In genomic region chr8:71728240-71728785, GRCm38 (mm10) we compare ENCODE assay signal across 7 mouse cellular contexts. TPM values are rescaled to one million over a fixed set of nuclear protein-coding genes. Genes with fewer than 3 reads are reported as not detected.
DNase-seq lines count a peak whose midpoint lies in the region; ATAC-seq and TF ChIP-seq lines count a peak whose summit lies in the region.

No protein-coding gene starts in this region.

- no peaks in the 10 kb centered on the region for H3K9me3 ChIP-seq in forebrain, embryonic 16.5 days (ENCODE audit: control insufficient read depth, low read length)
- H3K9me3 ChIP-seq in limb, embryonic 13.5 days: no peaks in the 10 kb centered on the region
- no peaks in the 10 kb centered on the region for H3K9me3 ChIP-seq in neural tube, embryonic 11.5 days (ENCODE audit: control insufficient read depth, low read length)

- H3K4me2 ChIP-seq in forebrain, embryonic 16.5 days (ENCODE audit: low read length): peak overlapping the region; percentile 82
- H3K4me2 ChIP-seq in limb, embryonic 13.5 days (replicated peaks): peak overlapping the region; percentile 64
- H3K4me2 ChIP-seq in neural tube, embryonic 11.5 days (ENCODE audit: low read depth): peak overlapping the region; percentile 53

- peak; percentile 37 for ATAC-seq in forebrain, embryonic 16.5 days
- peak; percentile 51; the same call in 1 of the 2 replicates for ATAC-seq in limb, embryonic 13.5 days (ENCODE audit: low FRiP score, low read depth)
- ATAC-seq in neural tube, embryonic 11.5 days (ENCODE audit: insufficient read depth, low FRiP score, low TSS enrichment): peak; percentile 46

- TF ChIP-seq POLR2A in testis, adult 2 months (IDR thresholded peaks at IDR 0.05; ENCODE audit: control insufficient read depth, low read depth, low read length): no peak

- H3K9ac ChIP-seq in forebrain, embryonic 16.5 days (replicated peaks; ENCODE audit: low read depth, low read length): peak overlapping the region; percentile 61
- H3K9ac ChIP-seq in limb, embryonic 13.5 days: no peak overlapping the region
- peak overlapping the region; percentile 12; the same call in 1 of the 2 replicates for H3K9ac ChIP-seq in neural tube, embryonic 11.5 days (ENCODE audit: low read length)

- WGBS in forebrain, embryonic 16.5 days: 8% methylated on average over 19 of the region's 21 CpGs
- WGBS in limb, embryonic 13.5 days: 6% methylated on average over 19 of the region's 21 CpGs
- WGBS in neural tube, embryonic 11.5 days: 5% methylated on average over 20 of the region's 21 CpGs

- H3K4me1 ChIP-seq in testis, adult 2 months (ENCODE audit: control insufficient read depth, insufficient read depth, low read length): peaks cover 12% of the 10 kb centered on the region
- peaks cover 26% of the 10 kb centered on the region for H3K4me1 ChIP-seq in forebrain, embryonic 16.5 days (replicated peaks; ENCODE audit: control insufficient read depth, insufficient read depth, low read length)
- H3K4me1 ChIP-seq in limb, embryonic 13.5 days: peaks cover 15% of the 10 kb centered on the region
- 0 out of 2 replicates have a peak, but pooled peaks cover 3% of the 10 kb centered on the region for H3K4me1 ChIP-seq in neural tube, embryonic 11.5 days (ENCODE audit: control insufficient read depth, insufficient read depth, low read length)

- no peak overlapping the region for H3K27ac ChIP-seq in testis, adult 2 months (ENCODE audit: control insufficient read depth, insufficient read depth, low read depth, low read length)
- peak overlapping the region; percentile 53 for H3K27ac ChIP-seq in forebrain, embryonic 16.5 days (ENCODE audit: low read length)
- H3K27ac ChIP-seq in limb, embryonic 13.5 days: no peak overlapping the region
- H3K27ac ChIP-seq in neural tube, embryonic 11.5 days (ENCODE audit: low read depth, low read length): no peak overlapping the region

- peak overlapping the region; percentile 7 for H3K4me3 ChIP-seq in testis, adult 2 months (ENCODE audit: control insufficient read depth, low read depth, low read length)
- peak overlapping the region; percentile 50 for H3K4me3 ChIP-seq in forebrain, embryonic 16.5 days (replicated peaks; ENCODE audit: low read length)
- H3K4me3 ChIP-seq in limb, embryonic 13.5 days: peak overlapping the region; percentile 34
- peak overlapping the region; percentile 19 for H3K4me3 ChIP-seq in neural tube, embryonic 11.5 days (ENCODE audit: low read depth, low read length)

- no peak for DNase-seq in testis, postnatal 14 days (ENCODE audit: low spot score)
- DNase-seq in cerebellum, adult 9-11 months: peak; percentile 84
- DNase-seq in neural tube, embryonic 11.5 days (ENCODE audit: low spot score): peak; percentile 49
- no peak for DNase-seq in layer of hippocampus, postnatal 25 days (ENCODE audit: extremely low spot score in 1 of 2, low spot score in 1 of 2)

- TF ChIP-seq CTCF in testis, adult 2 months (IDR thresholded peaks at IDR 0.05; ENCODE audit: control insufficient read depth, insufficient read depth, insufficient replicate concordance, low read depth, low read length): no peak

- H3K27me3 ChIP-seq in testis, adult 2 months (ENCODE audit: control insufficient read depth, insufficient read depth, low read length): no peaks in the 10 kb centered on the region
- no peaks in the 10 kb centered on the region for H3K27me3 ChIP-seq in forebrain, embryonic 16.5 days (replicated peaks; ENCODE audit: control insufficient read depth, insufficient read depth, low read length)
- H3K27me3 ChIP-seq in limb, embryonic 13.5 days: peaks cover 68% of the 10 kb centered on the region
- H3K27me3 ChIP-seq in neural tube, embryonic 11.5 days (ENCODE audit: control insufficient read depth, insufficient read depth, low read length): 0 out of 2 replicates have a peak, but pooled peaks cover 3% of the 10 kb centered on the region

- no peaks in the 10 kb centered on the region for H3K36me3 ChIP-seq in testis, adult 2 months (ENCODE audit: control insufficient read depth, insufficient read depth, low read length)
- H3K36me3 ChIP-seq in forebrain, embryonic 16.5 days (ENCODE audit: control insufficient read depth, insufficient read depth): no peaks in the 10 kb centered on the region
- no peaks in the 10 kb centered on the region for H3K36me3 ChIP-seq in limb, embryonic 13.5 days
- no peaks in the 10 kb centered on the region for H3K36me3 ChIP-seq in neural tube, embryonic 11.5 days (ENCODE audit: control insufficient read depth, insufficient read depth, low read length)

RNA-seq across cellular contexts. Expression of gene Fcho1, which starts 2.8 kb away (rescaled TPM):
- 2.2 and 2.9 TPM in 2 replicates for polyA plus RNA-seq in testis, adult 2 months (2012; rRNA removed)
- polyA plus RNA-seq in forebrain, embryonic 16.5 days (2015; fragmentation: Nextera tagmentation; extraction: Ambion mirVana): 72.4 and 100 TPM in 2 replicates
- 4.0 and 4.8 TPM in 2 replicates for polyA plus RNA-seq in limb, embryonic 13.5 days (2015; fragmentation: Nextera tagmentation; extraction: Ambion mirVana)
- polyA plus RNA-seq in neural tube, embryonic 11.5 days (2014; fragmentation: Nextera tagmentation; extraction: Ambion mirVana): 12.3 and 12.4 TPM in 2 replicates
- total RNA-seq in layer of hippocampus, postnatal 25 days (2021): 100 to 1,000 TPM in 1 of 2 experiments, 10 to 100 TPM in 1; 88.0 to 106 TPM

RNA-seq across cellular contexts. Expression of gene B3gnt3, which starts 26.7 kb away (rescaled TPM):
- 0.17 and 0.23 TPM in 2 replicates for polyA plus RNA-seq in testis, adult 2 months (2012; rRNA removed)
- 0.58 and 0.68 TPM in 2 replicates for polyA plus RNA-seq in forebrain, embryonic 16.5 days (2015; fragmentation: Nextera tagmentation; extraction: Ambion mirVana)
- 0.77 and 0.92 TPM in 2 replicates for polyA plus RNA-seq in limb, embryonic 13.5 days (2015; fragmentation: Nextera tagmentation; extraction: Ambion mirVana)
- polyA plus RNA-seq in neural tube, embryonic 11.5 days (2014; fragmentation: Nextera tagmentation; extraction: Ambion mirVana): 0.33 and 0.59 TPM in 2 replicates
- total RNA-seq in layer of hippocampus, postnatal 25 days (2021): under 1 TPM; 0.42 to 0.47 TPM

RNA-seq across cellular contexts. Expression of gene Insl3, which starts 39.3 kb away (rescaled TPM):
- 4,712 and 6,097 TPM in 2 replicates for polyA plus RNA-seq in testis, adult 2 months (2012; rRNA removed)
- not detected in 2 replicates for polyA plus RNA-seq in forebrain, embryonic 16.5 days (2015; fragmentation: Nextera tagmentation; extraction: Ambion mirVana)
- 0.48 and 0.55 TPM in 2 replicates for polyA plus RNA-seq in limb, embryonic 13.5 days (2015; fragmentation: Nextera tagmentation; extraction: Ambion mirVana)
- polyA plus RNA-seq in neural tube, embryonic 11.5 days (2014; fragmentation: Nextera tagmentation; extraction: Ambion mirVana): not detected in 2 replicates
- total RNA-seq in layer of hippocampus, postnatal 25 days (2021): 1 to 10 TPM in 1 of 2 experiments, under 1 TPM in 1; 0.98 to 3.3 TPM

RNA-seq across cellular contexts. Expression of gene Jak3, which starts 52.2 kb away (rescaled TPM):
- 6.6 and 8.4 TPM in 2 replicates for polyA plus RNA-seq in testis, adult 2 months (2012; rRNA removed)
- 3.4 and 4.1 TPM in 2 replicates for polyA plus RNA-seq in forebrain, embryonic 16.5 days (2015; fragmentation: Nextera tagmentation; extraction: Ambion mirVana)
- polyA plus RNA-seq in limb, embryonic 13.5 days (2015; fragmentation: Nextera tagmentation; extraction: Ambion mirVana): 3.4 and 4.2 TPM in 2 replicates
- polyA plus RNA-seq in neural tube, embryonic 11.5 days (2014; fragmentation: Nextera tagmentation; extraction: Ambion mirVana): 1.6 and 2.0 TPM in 2 replicates
- total RNA-seq in layer of hippocampus, postnatal 25 days (2021): 1 to 10 TPM; 4.9 to 5.6 TPM

RNA-seq across cellular contexts. Expression of gene Unc13a, which starts 56.8 kb away (rescaled TPM):
- 0.28 and 0.33 TPM in 2 replicates for polyA plus RNA-seq in testis, adult 2 months (2012; rRNA removed)
- 23.1 and 33.6 TPM in 2 replicates for polyA plus RNA-seq in forebrain, embryonic 16.5 days (2015; fragmentation: Nextera tagmentation; extraction: Ambion mirVana)
- polyA plus RNA-seq in limb, embryonic 13.5 days (2015; fragmentation: Nextera tagmentation; extraction: Ambion mirVana): 0.75 and 0.77 TPM in 2 replicates
- 6.5 and 7.7 TPM in 2 replicates for polyA plus RNA-seq in neural tube, embryonic 11.5 days (2014; fragmentation: Nextera tagmentation; extraction: Ambion mirVana)
- total RNA-seq in layer of hippocampus, postnatal 25 days (2021): 100 to 1,000 TPM; 235 to 291 TPM

Comparison
In these comparisons a context has a peak if more than half of its experiments do, and no peak if none do; other contexts are left out.
1. DNase-seq: peak in cerebellum, adult 9-11 months (single experiment) and neural tube, embryonic 11.5 days (single experiment); none in testis, postnatal 14 days (single experiment) and layer of hippocampus, postnatal 25 days (0 of 2).
2. RNA of gene Insl3, which starts 39.3 kb away (polyA plus RNA-seq): 4,712 to 6,097 TPM in testis, adult 2 months; 0.48 to 0.55 TPM in limb, embryonic 13.5 days, not detected in forebrain, embryonic 16.5 days and not detected in neural tube, embryonic 11.5 days; every median in the first group is over 1,000 times any median in the second.
3. Peak in every context shown above with its lines, with median percentiles within 50 percentile points of each other: H3K4me3 ChIP-seq, ATAC-seq and H3K4me2 ChIP-seq.